Mouse (Mus musculus): ENCODE results near the gene Sema3g. TPM values are rescaled to one million over a fixed set of nuclear protein-coding genes. Genes with fewer than 3 reads are reported as not detected.

Sema3g gene
- polyA plus RNA-seq, 1 experiment from 2014 or later: 1.1 TPM

DNA sequence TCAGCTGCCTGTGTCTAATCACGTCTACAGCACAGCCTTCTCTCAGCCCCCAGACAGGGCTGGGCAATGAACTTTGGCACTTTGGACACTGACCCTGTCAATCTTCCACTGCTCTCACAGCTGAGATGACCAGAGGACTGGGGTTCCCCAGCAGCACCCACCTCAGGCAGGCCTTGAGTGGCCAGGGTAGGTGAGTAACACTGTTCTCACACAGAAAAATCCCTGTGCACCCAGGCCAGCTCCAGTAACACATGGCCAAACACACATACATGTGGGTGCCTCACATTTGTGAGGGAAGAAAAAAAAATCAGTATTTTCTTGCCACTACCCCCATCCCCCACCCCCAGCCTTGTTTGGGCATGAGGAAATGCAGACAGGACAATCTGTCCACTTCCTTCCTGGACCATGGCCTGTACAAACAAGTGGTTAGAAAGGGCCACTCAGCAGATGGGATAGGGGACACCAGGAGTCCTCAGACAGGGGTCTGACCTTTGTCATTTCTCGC, 34.8 kb upstream of the Sema3g start:
- Histone ChIP-seq H3K4me3 (no peak overlapping the region), H3K9ac (replicated peaks) (no peak overlapping the region), H3K27me3 (no peaks in the 10 kb centered on the region), H3K27ac (replicated peaks) (no peak overlapping the region), H3K4me1 (no peaks in the 10 kb centered on the region), H3K4me2 (replicated peaks) (no peak overlapping the region), H3K9me3 (no peaks in the 10 kb centered on the region), H3K36me3 (peaks cover 97% of the 10 kb centered on the region)
- WGBS: 72% methylated on average over 2 of the region's 2 CpGs
- ATAC-seq (ENCODE audit: low FRiP score, low read depth): no peak

- Histone ChIP-seq H3K9ac (replicated peaks) (no peak overlapping the region), H3K36me3 (peaks cover 100% of the 10 kb centered on the region), H3K4me2 (replicated peaks) (no peak overlapping the region), H3K27ac (replicated peaks) (no peak overlapping the region), H3K9me3 (no peaks in the 10 kb centered on the region), H3K27me3 (no peaks in the 10 kb centered on the region), H3K4me3 (no peak overlapping the region), H3K4me1 (no peaks in the 10 kb centered on the region)
- ATAC-seq (ENCODE audit: low FRiP score, low read depth): no peak
- WGBS: 89% methylated on average over 5 of the region's 5 CpGs
These were observed 34.1 kb upstream of the Sema3g start for GRCm38 (mm10) chr14:31183541-31183940.

DNA sequence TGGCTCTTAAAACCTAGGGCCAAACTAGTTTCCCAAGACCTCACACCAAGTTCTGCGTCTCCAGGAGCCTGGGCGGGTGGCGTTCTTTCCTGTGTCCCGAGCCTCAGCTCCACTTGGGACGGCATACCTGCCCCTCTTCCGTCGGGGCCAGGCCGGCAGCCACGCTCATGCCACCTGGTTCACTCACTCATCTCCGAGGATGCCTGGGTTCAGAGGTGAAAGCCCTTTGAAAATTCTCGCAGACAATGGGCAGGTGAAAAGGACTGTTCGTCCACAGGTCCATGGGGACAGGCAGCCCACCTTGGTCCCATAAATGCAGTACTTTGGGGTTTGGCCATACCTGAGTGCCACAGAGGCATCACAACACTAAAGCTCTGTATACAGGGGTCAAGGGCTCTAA, 33.5 kb upstream of the Sema3g start:
- Histone ChIP-seq H3K27ac (replicated peaks) (no peak overlapping the region), H3K9me3 (no peaks in the 10 kb centered on the region), H3K36me3 (peaks cover 100% of the 10 kb centered on the region), H3K4me2 (replicated peaks) (no peak overlapping the region), H3K4me1 (peaks cover 6% of the 10 kb centered on the region; the same call in 1 of the 2 replicates), H3K4me3 (no peak overlapping the region), H3K9ac (replicated peaks) (no peak overlapping the region), H3K27me3 (no peaks in the 10 kb centered on the region)
- no peak for ATAC-seq (ENCODE audit: low FRiP score, low read depth)
- 96% methylated on average over 12 of the region's 12 CpGs for WGBS

GRCm38 (mm10) chr14:31186656-31187055, 31.0 kb upstream of the Sema3g start:
- Histone ChIP-seq H3K36me3 (peaks cover 100% of the 10 kb centered on the region), H3K9ac (replicated peaks) (no peak overlapping the region), H3K4me1 (peaks cover 12% of the 10 kb centered on the region; the same call in 1 of the 2 replicates), H3K9me3 (no peaks in the 10 kb centered on the region), H3K27ac (replicated peaks) (no peak overlapping the region), H3K27me3 (no peaks in the 10 kb centered on the region), H3K4me2 (replicated peaks) (no peak overlapping the region), H3K4me3 (no peak overlapping the region)
- WGBS: 91% methylated on average over 4 of the region's 4 CpGs
- ATAC-seq (ENCODE audit: low FRiP score, low read depth): no peak

DNA sequence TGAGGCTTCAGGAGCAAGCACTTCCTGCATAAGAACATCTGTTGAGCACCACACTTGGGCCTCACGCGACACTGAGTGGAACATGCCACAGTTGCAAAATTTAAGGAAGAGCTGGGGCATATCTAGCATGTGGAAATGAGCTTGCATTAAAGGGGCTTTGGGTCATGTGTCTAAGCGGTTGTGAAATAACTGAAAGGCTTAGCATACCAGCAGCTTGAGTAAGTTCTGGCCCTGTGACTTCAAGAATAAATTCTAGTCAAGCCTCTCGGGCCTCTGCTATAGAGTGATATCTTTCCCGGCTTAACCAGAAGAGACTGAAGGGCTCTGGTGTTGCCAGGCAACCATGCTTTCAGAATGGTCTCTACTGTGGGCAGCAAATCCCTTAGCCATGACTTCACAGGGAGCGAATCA, 28.9 kb upstream of the Sema3g start:
- Histone ChIP-seq H3K4me2 (replicated peaks) (no peak overlapping the region), H3K9ac (replicated peaks) (no peak overlapping the region), H3K9me3 (no peaks in the 10 kb centered on the region), H3K4me3 (no peak overlapping the region), H3K27ac (replicated peaks) (peak overlapping the region; percentile 36), H3K4me1 (peaks cover 12% of the 10 kb centered on the region; the same call in 1 of the 2 replicates), H3K27me3 (no peaks in the 10 kb centered on the region), H3K36me3 (peaks cover 98% of the 10 kb centered on the region)
- ATAC-seq (ENCODE audit: low FRiP score, low read depth): peak; percentile 81
- WGBS: 47% methylated on average over 6 of the region's 6 CpGs

GRCm38 (mm10) chr14:31189348-31189747, 28.3 kb upstream of the Sema3g start:
- Histone ChIP-seq H3K9me3 (no peaks in the 10 kb centered on the region), H3K4me2 (replicated peaks) (no peak overlapping the region), H3K4me3 (no peak overlapping the region), H3K36me3 (peaks cover 98% of the 10 kb centered on the region), H3K27ac (replicated peaks) (peak overlapping the region; percentile 36), H3K4me1 (peaks cover 12% of the 10 kb centered on the region; the same call in 1 of the 2 replicates), H3K9ac (replicated peaks) (no peak overlapping the region), H3K27me3 (no peaks in the 10 kb centered on the region)
- 87% methylated on average over 3 of the region's 3 CpGs for WGBS
- no peak for ATAC-seq (ENCODE audit: low FRiP score, low read depth)

DNA sequence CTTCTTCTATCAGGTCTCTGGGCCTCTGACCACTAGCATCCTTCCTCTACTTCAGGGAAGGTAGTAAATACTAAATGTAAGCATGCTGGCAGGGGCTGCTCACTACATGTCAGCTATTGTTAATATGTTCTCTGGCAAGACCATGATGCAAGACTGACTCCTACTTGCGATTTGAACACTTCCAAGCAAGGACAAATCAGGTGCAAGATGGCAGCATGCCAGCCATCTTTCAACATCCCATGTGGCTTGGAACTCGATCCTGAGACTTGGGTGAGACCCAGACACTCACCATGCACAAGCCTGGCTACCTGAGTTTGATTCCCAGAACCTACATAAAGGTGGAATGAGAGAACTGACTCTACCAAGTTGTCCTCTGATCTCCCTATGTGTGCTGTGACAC, 25.7 kb upstream of the Sema3g start:
- H3K4me2 ChIP-seq (replicated peaks): no peak overlapping the region

DNA sequence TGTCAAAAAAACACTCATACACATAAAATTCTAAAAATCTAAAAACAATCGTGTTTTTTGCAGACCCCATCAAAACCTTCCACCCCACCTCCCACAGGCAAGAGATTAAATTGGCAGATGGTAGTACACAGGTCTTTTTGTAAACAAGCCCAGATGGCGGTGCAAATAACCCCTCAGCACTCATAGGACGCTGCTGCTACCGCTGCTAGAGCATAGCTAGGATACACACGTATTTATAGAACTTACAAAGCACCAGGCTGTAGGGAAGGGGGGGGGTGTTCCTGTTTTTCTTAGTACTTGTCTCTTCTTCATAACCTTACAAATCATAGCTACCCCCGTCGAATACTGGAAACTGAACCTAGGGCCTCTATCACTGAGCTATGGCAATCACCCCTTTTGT, 23.9 kb upstream of the Sema3g start:
- H3K4me1 ChIP-seq: peaks cover 15% of the 10 kb centered on the region; the same call in 1 of the 2 replicates
- H3K36me3 ChIP-seq: peaks cover 75% of the 10 kb centered on the region
- H3K27me3 ChIP-seq: no peaks in the 10 kb centered on the region
- H3K4me3 ChIP-seq: no peak overlapping the region
- no peaks in the 10 kb centered on the region for H3K9me3 ChIP-seq
- H3K4me2 ChIP-seq (replicated peaks): no peak overlapping the region
- ATAC-seq (ENCODE audit: low FRiP score, low read depth): no peak
- WGBS: 87% methylated on average over 7 of the region's 7 CpGs
- no peak overlapping the region for H3K9ac ChIP-seq (replicated peaks)
- no peak overlapping the region for H3K27ac ChIP-seq (replicated peaks)

More for the DNA sequence above, 25.7 kb upstream of the Sema3g start:
- H3K4me3 ChIP-seq: no peak overlapping the region
- no peak overlapping the region for H3K27ac ChIP-seq (replicated peaks)
- peaks cover 12% of the 10 kb centered on the region; the same call in 1 of the 2 replicates for H3K4me1 ChIP-seq
- peaks cover 86% of the 10 kb centered on the region for H3K36me3 ChIP-seq
- no peak overlapping the region for H3K9ac ChIP-seq (replicated peaks)
- no peak for ATAC-seq (ENCODE audit: low FRiP score, low read depth)
- H3K27me3 ChIP-seq: no peaks in the 10 kb centered on the region
- 93% methylated on average over 2 of the region's 2 CpGs for WGBS
- no peaks in the 10 kb centered on the region for H3K9me3 ChIP-seq

DNA sequence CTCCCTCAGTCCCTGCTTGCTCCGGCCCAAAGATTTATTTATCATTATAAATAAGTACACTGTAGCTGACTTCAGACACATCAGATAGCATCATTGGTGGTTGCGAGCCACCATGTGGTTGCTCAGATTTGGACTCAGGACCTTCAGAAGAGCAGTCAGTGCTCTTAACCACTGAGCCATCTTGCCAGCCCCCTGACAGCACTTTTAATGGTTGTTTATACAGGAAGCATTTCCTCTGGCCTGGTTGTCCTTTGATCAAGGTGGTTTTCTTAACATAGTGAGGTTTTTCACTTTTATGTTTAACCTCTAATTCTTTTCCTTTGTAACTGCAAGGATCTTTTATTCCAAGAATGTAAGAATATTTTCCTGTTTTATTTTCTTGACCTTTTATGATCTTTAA, 23.2 kb upstream of the Sema3g start:
- no peak overlapping the region for H3K4me3 ChIP-seq
- no peak overlapping the region for H3K4me2 ChIP-seq (replicated peaks)
- H3K9ac ChIP-seq (replicated peaks): no peak overlapping the region
- H3K4me1 ChIP-seq: peaks cover 9% of the 10 kb centered on the region; the same call in 1 of the 2 replicates
- H3K9me3 ChIP-seq: no peaks in the 10 kb centered on the region
- no peak for ATAC-seq (ENCODE audit: low FRiP score, low read depth)
- WGBS: 96% methylated on average over 2 of the region's 2 CpGs
- no peak overlapping the region for H3K27ac ChIP-seq (replicated peaks)
- H3K27me3 ChIP-seq: no peaks in the 10 kb centered on the region
- peaks cover 75% of the 10 kb centered on the region for H3K36me3 ChIP-seq

DNA sequence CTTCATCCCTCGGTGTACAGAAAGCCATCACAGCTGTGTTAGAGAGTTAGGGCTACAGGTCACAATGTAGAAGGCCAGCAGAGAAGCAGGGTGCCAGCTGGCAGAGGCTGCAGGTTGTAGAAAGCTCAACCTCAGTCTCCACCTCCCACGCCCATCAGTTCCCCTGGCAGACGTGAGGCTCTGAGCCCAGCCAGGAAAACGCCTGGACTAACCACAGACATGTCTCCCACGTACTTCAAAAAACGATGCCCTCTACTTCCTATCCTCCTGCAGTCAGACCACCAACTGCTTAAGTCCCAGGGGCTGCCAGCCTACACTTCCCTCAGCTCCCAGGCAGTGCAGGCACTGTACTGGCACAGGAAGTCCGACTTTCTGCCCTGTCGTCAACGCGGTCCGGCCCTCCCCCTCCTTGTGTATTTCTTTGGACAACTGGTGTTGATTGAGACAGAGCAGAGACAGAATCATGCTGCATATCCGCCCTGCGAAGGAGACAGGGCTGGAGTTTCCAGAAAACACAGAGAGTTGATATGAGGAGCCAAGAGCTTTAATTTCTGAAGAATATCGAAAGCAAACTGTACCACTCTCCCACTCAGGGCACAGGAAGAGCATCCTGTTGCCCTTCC, 22.7 kb upstream of the Sema3g start:
- H3K27ac ChIP-seq (replicated peaks): no peak overlapping the region
- no peaks in the 10 kb centered on the region for H3K27me3 ChIP-seq
- H3K4me2 ChIP-seq (replicated peaks): no peak overlapping the region
- ATAC-seq (ENCODE audit: low FRiP score, low read depth): no peak
- no peak overlapping the region for H3K4me3 ChIP-seq
- H3K9ac ChIP-seq (replicated peaks): no peak overlapping the region
- H3K9me3 ChIP-seq: no peaks in the 10 kb centered on the region
- 88% methylated on average over 14 of the region's 14 CpGs for WGBS
- H3K4me1 ChIP-seq: peaks cover 6% of the 10 kb centered on the region; the same call in 1 of the 2 replicates
- peaks cover 75% of the 10 kb centered on the region for H3K36me3 ChIP-seq

GRCm38 (mm10) chr14:31195521-31195920, 22.1 kb upstream of the Sema3g start:
- 96% methylated on average over 4 of the region's 4 CpGs for WGBS
- Histone ChIP-seq H3K9ac (replicated peaks) (no peak overlapping the region), H3K4me1 (peaks cover 6% of the 10 kb centered on the region; the same call in 1 of the 2 replicates), H3K27ac (replicated peaks) (no peak overlapping the region), H3K4me2 (replicated peaks) (no peak overlapping the region), H3K9me3 (no peaks in the 10 kb centered on the region), H3K36me3 (peaks cover 75% of the 10 kb centered on the region), H3K27me3 (no peaks in the 10 kb centered on the region), H3K4me3 (no peak overlapping the region)
- no peak for ATAC-seq (ENCODE audit: low FRiP score, low read depth)

- Histone ChIP-seq H3K27me3 (no peaks in the 10 kb centered on the region), H3K4me3 (no peak overlapping the region), H3K9me3 (no peaks in the 10 kb centered on the region), H3K36me3 (peaks cover 75% of the 10 kb centered on the region), H3K4me2 (replicated peaks) (no peak overlapping the region), H3K9ac (replicated peaks) (no peak overlapping the region), H3K27ac (replicated peaks) (no peak overlapping the region), H3K4me1 (peaks cover 6% of the 10 kb centered on the region; the same call in 1 of the 2 replicates)
- ATAC-seq (ENCODE audit: low FRiP score, low read depth): no peak; the same call in 1 of the 2 replicates
These were observed 21.7 kb upstream of the Sema3g start for GRCm38 (mm10) chr14:31195968-31196367.

All from midbrain, embryonic 12.5 days (tissue).